Mouse (Mus musculus): Measurements from ENCODE around the gene Arnt. TPM values are rescaled to one million over a fixed set of nuclear protein-coding genes. Genes with fewer than 3 reads are reported as not detected.

Arnt gene
- total and polyA plus RNA-seq, 2 experiments: 20.8 to 24.3 TPM

DNA sequence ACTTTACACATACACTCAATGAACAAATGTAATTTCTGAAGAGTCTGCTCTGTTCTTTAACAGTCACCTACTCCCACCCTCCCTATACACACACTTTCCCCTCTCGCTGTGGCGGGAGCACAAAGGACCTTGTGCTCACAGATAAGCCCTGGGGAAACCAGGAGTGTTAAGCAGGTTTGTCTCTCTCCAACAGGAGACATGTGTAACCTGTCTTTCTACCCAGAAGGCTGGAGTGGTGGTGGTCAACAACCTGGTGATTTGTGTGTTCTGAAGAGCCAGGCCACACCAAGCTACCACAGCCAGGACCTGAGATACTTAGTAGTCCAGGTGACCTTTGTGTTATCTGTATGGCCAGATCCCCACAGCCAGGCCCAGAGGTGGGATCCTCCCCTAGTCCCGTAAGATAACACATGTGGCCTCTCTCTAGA is 82.4 kb downstream of the Arnt start:
- H3K9ac ChIP-seq (ENCODE audit: low read depth, low read length): no peak overlapping the region
- no peak overlapping the region for H3K4me3 ChIP-seq (ENCODE audit: insufficient read depth, low read depth, low read length)
- H3K4me1 ChIP-seq (ENCODE audit: control insufficient read depth, insufficient read depth, low read length): no peaks in the 10 kb centered on the region; the same call in 1 of the 2 replicates
- H3K27ac ChIP-seq (replicated peaks; ENCODE audit: insufficient read depth, low read depth, low read length): no peak overlapping the region
- TF ChIP-seq POLR2A (IDR thresholded peaks at IDR 0.05; ENCODE audit: extremely low read depth, insufficient read depth, low read length) (no peak), CTCF (IDR thresholded peaks at IDR 0.05; ENCODE audit: low read depth, low read length) (no peak)
- no peak for DNase-seq (ENCODE audit: extremely low read depth, low read depth, low spot score)
- 99% methylated on average over 3 of the region's 3 CpGs for WGBS
- H3K27me3 ChIP-seq (ENCODE audit: control insufficient read depth, insufficient read depth, low read length): no peaks in the 10 kb centered on the region
- H3K36me3 ChIP-seq (ENCODE audit: control insufficient read depth, insufficient read depth, low read length): no peaks in the 10 kb centered on the region
- no peaks in the 10 kb centered on the region for H3K79me2 ChIP-seq (ENCODE audit: control insufficient read depth, insufficient read depth, low read length)

DNA sequence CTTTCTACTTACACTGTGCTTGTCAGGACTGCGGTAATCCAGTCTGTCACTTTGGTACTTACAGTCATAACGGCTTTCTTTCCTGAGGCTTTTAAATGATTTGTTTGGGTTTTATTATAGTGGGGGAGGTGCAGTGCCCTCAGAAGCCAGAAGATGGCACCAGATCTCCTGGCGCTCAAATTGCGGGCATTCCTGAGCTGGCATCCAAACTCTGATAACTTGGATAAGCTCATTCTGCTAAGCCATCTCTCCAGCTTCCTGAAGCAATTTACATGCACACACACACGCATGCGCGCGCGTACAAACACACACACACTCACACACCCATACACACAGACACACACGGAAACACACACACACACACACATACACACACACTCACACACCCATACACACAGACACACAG is 83.3 kb downstream of the Arnt start:
- TF ChIP-seq CTCF (IDR thresholded peaks at IDR 0.05; ENCODE audit: low read depth, low read length) (peak; percentile 92), POLR2A (IDR thresholded peaks at IDR 0.05; ENCODE audit: extremely low read depth, insufficient read depth, low read length) (no peak)
- Histone ChIP-seq H3K9ac (ENCODE audit: low read depth, low read length) (no peak overlapping the region), H3K4me3 (ENCODE audit: insufficient read depth, low read depth, low read length) (no peak overlapping the region), H3K36me3 (ENCODE audit: control insufficient read depth, insufficient read depth, low read length) (no peaks in the 10 kb centered on the region), H3K27ac (replicated peaks; ENCODE audit: insufficient read depth, low read depth, low read length) (no peak overlapping the region), H3K79me2 (ENCODE audit: control insufficient read depth, insufficient read depth, low read length) (no peaks in the 10 kb centered on the region), H3K27me3 (ENCODE audit: control insufficient read depth, insufficient read depth, low read length) (no peaks in the 10 kb centered on the region), H3K4me1 (ENCODE audit: control insufficient read depth, insufficient read depth, low read length) (no peaks in the 10 kb centered on the region; the same call in 1 of the 2 replicates)
- peak; percentile 51 for DNase-seq (ENCODE audit: extremely low read depth, low read depth, low spot score)
- 19% methylated on average over 10 of the region's 10 CpGs for WGBS

DNA sequence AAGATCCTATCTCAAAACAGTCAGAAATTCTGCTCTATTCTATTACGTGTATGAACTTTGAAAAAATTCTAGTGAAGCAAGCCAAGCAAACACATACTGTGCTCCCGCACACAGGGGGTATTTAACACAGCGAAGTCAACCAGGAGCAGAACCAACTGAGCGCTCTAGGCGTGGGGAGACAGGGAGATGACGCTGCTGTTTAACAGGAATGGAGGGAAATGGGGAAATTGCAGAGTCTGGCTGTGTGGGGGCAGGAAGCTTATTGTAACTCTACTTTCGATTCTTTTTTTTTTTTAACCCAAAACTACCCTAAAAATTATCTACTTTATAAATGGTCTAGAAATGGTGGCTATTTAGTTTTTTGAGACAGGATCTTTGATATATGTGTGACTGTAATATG is 84.7 kb downstream of the Arnt start:
- Histone ChIP-seq H3K9ac (ENCODE audit: low read depth, low read length) (no peak overlapping the region), H3K27me3 (ENCODE audit: control insufficient read depth, insufficient read depth, low read length) (no peaks in the 10 kb centered on the region), H3K36me3 (ENCODE audit: control insufficient read depth, insufficient read depth, low read length) (no peaks in the 10 kb centered on the region), H3K27ac (replicated peaks; ENCODE audit: insufficient read depth, low read depth, low read length) (no peak overlapping the region), H3K4me1 (ENCODE audit: control insufficient read depth, insufficient read depth, low read length) (peaks cover 3% of the 10 kb centered on the region; the same call in 1 of the 2 replicates), H3K4me3 (ENCODE audit: insufficient read depth, low read depth, low read length) (no peak overlapping the region), H3K79me2 (ENCODE audit: control insufficient read depth, insufficient read depth, low read length) (no peaks in the 10 kb centered on the region)
- WGBS: 74% methylated on average over 7 of the region's 7 CpGs
- DNase-seq (ENCODE audit: extremely low read depth, low read depth, low spot score): peak; percentile 23
- no peak for TF ChIP-seq POLR2A (IDR thresholded peaks at IDR 0.05; ENCODE audit: extremely low read depth, insufficient read depth, low read length)
- no peak for TF ChIP-seq CTCF (IDR thresholded peaks at IDR 0.05; ENCODE audit: low read depth, low read length)

DNA sequence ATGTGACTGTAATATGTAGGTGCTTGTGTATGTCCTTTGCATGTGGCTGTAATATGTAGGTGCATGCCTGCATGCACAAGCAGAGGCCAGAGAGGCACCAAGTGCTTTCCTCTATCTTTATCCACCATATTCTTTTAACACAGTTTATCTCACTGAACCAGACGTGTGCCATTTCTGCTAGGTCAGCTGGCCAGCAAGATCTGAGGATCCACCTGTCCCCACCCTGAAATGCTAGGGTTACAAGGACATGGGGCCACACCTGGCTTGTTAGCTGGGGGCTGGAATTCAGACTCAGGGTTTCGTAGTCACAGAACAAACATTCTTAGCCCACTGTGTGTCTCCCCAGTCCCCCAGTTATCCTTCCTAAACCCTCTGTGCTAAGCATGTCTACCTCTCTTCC is 85.1 kb downstream of the Arnt start:
- Histone ChIP-seq H3K79me2 (ENCODE audit: control insufficient read depth, insufficient read depth, low read length) (no peaks in the 10 kb centered on the region), H3K4me3 (ENCODE audit: insufficient read depth, low read depth, low read length) (no peak overlapping the region), H3K27me3 (ENCODE audit: control insufficient read depth, insufficient read depth, low read length) (no peaks in the 10 kb centered on the region), H3K27ac (replicated peaks; ENCODE audit: insufficient read depth, low read depth, low read length) (no peak overlapping the region), H3K4me1 (ENCODE audit: control insufficient read depth, insufficient read depth, low read length) (peaks cover 3% of the 10 kb centered on the region; the same call in 1 of the 2 replicates), H3K36me3 (ENCODE audit: control insufficient read depth, insufficient read depth, low read length) (no peaks in the 10 kb centered on the region), H3K9ac (ENCODE audit: low read depth, low read length) (no peak overlapping the region)
- WGBS: 83% methylated on average over 2 of the region's 2 CpGs
- TF ChIP-seq CTCF (IDR thresholded peaks at IDR 0.05; ENCODE audit: low read depth, low read length) (no peak), POLR2A (IDR thresholded peaks at IDR 0.05; ENCODE audit: extremely low read depth, insufficient read depth, low read length) (no peak)
- DNase-seq (ENCODE audit: extremely low read depth, low read depth, low spot score): no peak

DNA sequence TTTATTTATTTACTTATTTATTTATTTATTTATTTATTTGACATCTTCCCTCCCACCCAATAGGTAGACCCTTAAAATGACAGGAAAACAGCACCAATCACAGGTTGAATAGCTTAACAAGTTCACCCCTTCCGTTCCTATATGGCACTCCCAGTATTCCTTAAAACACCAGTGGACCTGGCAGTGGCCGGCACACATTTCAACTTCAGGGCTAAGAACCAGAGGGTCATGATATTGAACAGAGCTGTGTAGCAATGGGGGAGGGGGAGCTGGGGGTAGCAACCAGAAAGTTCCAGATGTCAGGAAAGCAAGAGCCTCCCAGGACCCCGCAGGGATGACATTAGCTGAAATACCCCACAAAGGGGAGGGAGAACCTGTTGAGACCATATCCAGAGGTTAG is 85.9 kb downstream of the Arnt start:
- Histone ChIP-seq H3K4me1 (ENCODE audit: control insufficient read depth, insufficient read depth, low read length) (peaks cover 3% of the 10 kb centered on the region; the same call in 1 of the 2 replicates), H3K27ac (replicated peaks; ENCODE audit: insufficient read depth, low read depth, low read length) (no peak overlapping the region), H3K79me2 (ENCODE audit: control insufficient read depth, insufficient read depth, low read length) (no peaks in the 10 kb centered on the region), H3K27me3 (ENCODE audit: control insufficient read depth, insufficient read depth, low read length) (no peaks in the 10 kb centered on the region), H3K4me3 (ENCODE audit: insufficient read depth, low read depth, low read length) (no peak overlapping the region), H3K9ac (ENCODE audit: low read depth, low read length) (no peak overlapping the region), H3K36me3 (ENCODE audit: control insufficient read depth, insufficient read depth, low read length) (no peaks in the 10 kb centered on the region)
- DNase-seq (ENCODE audit: extremely low read depth, low read depth, low spot score): no peak
- TF ChIP-seq CTCF (IDR thresholded peaks at IDR 0.05; ENCODE audit: low read depth, low read length) (no peak), POLR2A (IDR thresholded peaks at IDR 0.05; ENCODE audit: extremely low read depth, insufficient read depth, low read length) (no peak)
- 94% methylated on average over 3 of the region's 3 CpGs for WGBS

DNA sequence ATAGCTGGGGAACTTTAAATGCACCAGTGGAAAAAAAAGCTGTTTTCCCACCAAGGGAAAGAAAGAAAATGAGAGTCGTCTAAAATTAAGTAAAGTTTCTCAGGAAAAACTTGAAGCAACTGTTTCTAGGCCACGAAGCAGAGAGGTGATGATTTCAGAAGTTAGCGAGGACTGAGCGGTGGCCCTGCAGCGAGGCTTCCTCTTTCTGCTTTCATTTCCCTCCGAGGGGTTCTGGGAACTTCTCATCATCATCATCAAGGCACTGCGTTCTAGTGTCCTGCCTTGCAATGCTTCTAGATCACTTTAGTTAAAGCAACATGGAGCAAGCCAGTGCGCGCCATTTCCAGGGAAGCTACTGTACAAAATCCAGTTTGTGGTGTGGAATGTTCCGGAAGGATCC is 87.0 kb downstream of the Arnt start:
- no peaks in the 10 kb centered on the region for H3K79me2 ChIP-seq (ENCODE audit: control insufficient read depth, insufficient read depth, low read length)
- H3K9ac ChIP-seq (ENCODE audit: low read depth, low read length): no peak overlapping the region
- no peaks in the 10 kb centered on the region for H3K36me3 ChIP-seq (ENCODE audit: control insufficient read depth, insufficient read depth, low read length)
- H3K4me3 ChIP-seq (ENCODE audit: insufficient read depth, low read depth, low read length): no peak overlapping the region
- no peak overlapping the region for H3K27ac ChIP-seq (replicated peaks; ENCODE audit: insufficient read depth, low read depth, low read length)
- peak; percentile 33 for DNase-seq (ENCODE audit: extremely low read depth, low read depth, low spot score)
- no peak for TF ChIP-seq CTCF (IDR thresholded peaks at IDR 0.05; ENCODE audit: low read depth, low read length)
- no peak for TF ChIP-seq POLR2A (IDR thresholded peaks at IDR 0.05; ENCODE audit: extremely low read depth, insufficient read depth, low read length)
- H3K27me3 ChIP-seq (ENCODE audit: control insufficient read depth, insufficient read depth, low read length): no peaks in the 10 kb centered on the region
- 88% methylated on average over 10 of the region's 10 CpGs for WGBS
- peaks cover 3% of the 10 kb centered on the region; the same call in 1 of the 2 replicates for H3K4me1 ChIP-seq (ENCODE audit: control insufficient read depth, insufficient read depth, low read length)

Measured in liver, adult 2 months (tissue).